Mouse (Mus musculus) liver, adult 2 months (tissue): ENCODE data around the gene Acacb. TPM values are rescaled to one million over a fixed set of nuclear protein-coding genes. Genes with fewer than 3 reads are reported as not detected.

Experiments
- DNase-seq: peaks from one replicate; pipeline ENCODE4 v3.0.0-alpha.2; 2011; ENCODE audit warnings: low read depth, low spot score; ENCODE audit errors: extremely low read depth
- H3K27ac ChIP-seq: fragments of 200-500 bp; replicated peaks from 2 replicates; pipeline ENCODE4 v1.5.1; 2012; ENCODE audit warnings: low read depth, mild to moderate bottlenecking, control low read depth, inconsistent platforms, low read length; ENCODE audit not compliant: insufficient read depth
- H3K27me3 ChIP-seq: fragments of 200-500 bp; 2 replicates; pipeline ENCODE4 v1.6.1; 2012; ENCODE audit warnings: mild to moderate bottlenecking, moderate library complexity, low read length, inconsistent platforms; ENCODE audit not compliant: control insufficient read depth, insufficient read depth
- H3K36me3 ChIP-seq: fragments of 200-500 bp; 2 replicates; pipeline ENCODE4 v1.6.1; 2012; ENCODE audit warnings: low read length, inconsistent platforms; ENCODE audit not compliant: control insufficient read depth, insufficient read depth
- H3K4me1 ChIP-seq: fragments of 200-500 bp; 2 replicates; pipeline ENCODE4 v1.6.1; 2011; ENCODE audit warnings: low read length; ENCODE audit not compliant: control insufficient read depth, insufficient read depth
- H3K4me3 ChIP-seq: fragments of 200-500 bp; 2 replicates; pipeline ENCODE4 v1.5.1; 2011; ENCODE audit warnings: low read depth, mild to moderate bottlenecking, control low read depth, low read length, moderate library complexity; ENCODE audit not compliant: insufficient read depth
- H3K79me2 ChIP-seq: fragments of 200-500 bp; 2 replicates; pipeline ENCODE4 v1.6.1; 2012; ENCODE audit warnings: inconsistent platforms, mild to moderate bottlenecking, low read length, moderate library complexity; ENCODE audit not compliant: control insufficient read depth, insufficient read depth
- H3K9ac ChIP-seq: fragments of 200-500 bp; 2 replicates; pipeline ENCODE4 v1.6.1; 2012; ENCODE audit warnings: low read depth, mild to moderate bottlenecking, control low read depth, inconsistent platforms, low read length
- CTCF ChIP-seq: fragments of 200-500 bp; IDR thresholded peaks from 2 replicates; pipeline ENCODE4 v1.5.1; 2011; ENCODE audit warnings: low read depth, low read length, control low read depth
- POLR2A ChIP-seq: fragments of 200-500 bp; IDR thresholded peaks from 2 replicates; pipeline ENCODE4 v1.6.1; 2011; ENCODE audit warnings: low read length, control low read depth; ENCODE audit not compliant: insufficient read depth; ENCODE audit errors: extremely low read depth
- WGBS: fragments of 180-500 bp; shearing (Covaris S2); methylation state at CpG from one replicate; pipeline ENCODE4 v1.1.7; 2018; 5-methylcytosine and 5-hydroxymethylcytosine counted together
- polyA plus RNA-seq: library from polyadenylated mRNA; depleted of rRNA; stranded (reverse); fragments of >200 nt; gene quantifications from 2 replicates; pipeline ENCODE4 v1.2.3, GENCODE M21; 2012
- total RNA-seq: library from RNA; depleted of rRNA; stranded (reverse); fragments of >200 nt; gene quantifications from 2 replicates; pipeline ENCODE4 v1.2.3, GENCODE M21; 2014

Gene Acacb
- total and polyA plus RNA-seq, 2 experiments = 39.4 to 45.8 TPM

DNA sequence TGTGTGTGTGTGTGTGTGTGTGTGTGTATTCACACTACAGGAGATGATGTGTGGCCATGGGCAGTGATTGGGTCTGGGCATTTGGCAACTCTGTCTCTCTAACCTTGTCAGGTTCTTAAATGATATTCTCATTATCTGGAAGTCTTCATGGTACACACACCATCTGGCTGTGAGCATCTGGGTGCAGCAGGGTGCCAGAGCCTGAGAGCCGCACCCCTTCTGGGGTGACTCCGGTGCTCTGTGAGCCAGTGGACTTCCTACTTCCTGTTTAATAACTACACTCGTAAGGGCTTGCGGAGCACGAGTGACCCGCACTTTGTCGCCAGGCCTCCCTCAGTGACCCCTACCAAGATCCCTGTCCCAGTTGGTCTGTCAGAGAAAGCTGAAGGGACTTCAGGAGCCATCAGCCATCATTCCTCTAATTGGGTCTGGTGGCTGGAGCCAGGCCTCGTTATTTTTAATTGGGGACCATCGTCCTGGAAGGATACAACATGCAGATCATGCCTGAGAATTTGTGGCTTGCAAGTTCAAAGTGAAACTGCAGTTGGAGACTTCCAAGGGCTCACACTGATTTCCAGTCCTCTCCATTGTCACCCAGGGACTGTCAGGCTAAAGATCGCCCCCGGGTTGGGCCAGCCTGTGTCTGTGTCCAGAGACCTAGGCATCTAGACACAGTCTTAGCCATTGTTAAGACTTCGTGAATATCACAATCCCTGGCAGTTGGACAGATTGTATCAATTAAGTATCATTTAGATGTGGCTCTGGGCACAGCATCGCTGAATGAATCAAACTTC is 138.5 kb downstream of the Acacb start:
- Histone ChIP-seq H3K27me3 (no peaks in the 10 kb centered on the region), H3K36me3 (no peaks in the 10 kb centered on the region), H3K4me3 (no peak overlapping the region), H3K27ac (no peak overlapping the region), H3K9ac (no peak overlapping the region), H3K79me2 (no peaks in the 10 kb centered on the region), H3K4me1 (no peaks in the 10 kb centered on the region)
- WGBS = 78% methylated on average over 13 of the region's 13 CpGs
- TF ChIP-seq POLR2A (no peak), CTCF (no peak)
- peak; percentile 26 for DNase-seq

DNA sequence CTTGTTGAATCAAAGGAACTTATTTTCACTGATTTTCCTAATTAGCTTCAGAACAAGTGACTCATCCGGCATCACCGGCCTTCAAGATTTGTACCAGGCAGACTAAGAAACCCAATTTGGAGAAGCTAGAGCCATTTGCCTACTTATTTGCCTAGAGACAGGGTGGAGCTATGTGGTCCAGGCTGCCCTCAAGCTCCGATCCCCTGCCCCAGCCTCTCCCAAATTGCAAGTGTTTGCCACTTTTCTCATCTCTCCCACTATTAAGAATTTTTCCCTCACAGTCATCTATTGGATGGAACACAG is 139.0 kb downstream of the Acacb start:
- no peak for DNase-seq
- TF ChIP-seq POLR2A (no peak), CTCF (no peak)
- no peak overlapping the region for H3K4me3 ChIP-seq
- H3K4me1 ChIP-seq = no peaks in the 10 kb centered on the region
- WGBS = 89% methylated on average over 3 of the region's 3 CpGs
- H3K79me2 ChIP-seq = no peaks in the 10 kb centered on the region
- no peak overlapping the region for H3K9ac ChIP-seq
- no peaks in the 10 kb centered on the region for H3K27me3 ChIP-seq
- H3K27ac ChIP-seq = no peak overlapping the region
- H3K36me3 ChIP-seq = no peaks in the 10 kb centered on the region

DNA sequence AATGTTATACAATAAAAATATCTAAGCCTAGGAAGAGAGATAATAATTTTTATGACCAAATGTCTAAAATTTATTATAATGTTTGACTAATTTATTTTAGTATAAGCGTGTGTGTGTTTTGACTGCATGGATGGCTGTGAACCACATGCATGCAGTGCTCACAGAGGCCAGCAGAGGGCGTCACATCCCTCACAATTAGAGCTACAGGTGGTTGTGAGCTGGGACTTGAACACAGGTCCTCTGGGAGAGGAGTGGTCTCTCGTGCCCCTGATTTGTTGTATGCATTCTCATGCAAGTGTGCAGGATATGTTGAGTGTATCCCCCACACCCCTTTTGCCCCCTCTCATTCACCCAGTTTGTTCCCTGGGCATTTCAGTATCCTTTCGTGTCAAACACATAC is 139.8 kb downstream of the Acacb start:
- no peak for DNase-seq
- no peaks in the 10 kb centered on the region for H3K4me1 ChIP-seq
- no peaks in the 10 kb centered on the region for H3K36me3 ChIP-seq
- no peak overlapping the region for H3K4me3 ChIP-seq
- H3K9ac ChIP-seq = no peak overlapping the region
- no peaks in the 10 kb centered on the region for H3K27me3 ChIP-seq
- peak; percentile 59 for TF ChIP-seq CTCF
- no peak for TF ChIP-seq POLR2A
- H3K27ac ChIP-seq = no peak overlapping the region
- H3K79me2 ChIP-seq = no peaks in the 10 kb centered on the region
- WGBS = 79% methylated on average over 4 of the region's 4 CpGs

DNA sequence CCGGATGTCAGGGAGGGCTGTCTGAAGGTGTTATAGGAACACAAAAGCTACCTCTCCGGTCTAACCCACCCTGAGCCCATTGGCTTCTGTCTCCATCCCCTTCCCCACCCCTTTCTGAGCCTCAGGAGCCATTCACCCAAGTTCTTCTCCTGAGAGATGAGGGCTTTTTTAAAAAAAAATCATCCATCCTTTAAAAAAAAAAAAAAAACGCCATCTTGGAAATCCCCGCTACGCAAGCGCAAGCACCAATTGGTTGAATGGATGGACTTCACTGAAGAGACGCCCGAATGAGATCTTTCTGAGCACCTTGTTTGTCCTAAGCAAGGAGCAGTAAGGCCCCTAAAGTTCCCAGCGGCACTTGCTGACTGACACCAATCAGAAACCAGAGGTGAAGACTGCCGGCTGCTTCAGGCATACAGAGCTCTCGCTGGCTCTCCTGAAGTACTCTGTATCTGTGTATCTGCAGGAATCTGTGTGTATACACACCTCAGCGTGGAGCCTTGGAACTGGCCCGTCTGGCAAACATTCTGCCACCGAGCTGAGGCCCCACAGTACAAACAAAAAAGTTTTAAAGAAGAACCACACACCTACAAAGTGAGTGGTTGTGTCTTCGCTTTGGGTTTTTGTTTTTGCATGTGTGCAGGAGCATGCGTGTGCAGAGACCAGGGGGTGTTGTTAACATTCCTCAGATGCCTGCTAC is 140.7 kb downstream of the Acacb start:
- H3K36me3 ChIP-seq = no peaks in the 10 kb centered on the region
- no peak overlapping the region for H3K9ac ChIP-seq
- no peaks in the 10 kb centered on the region for H3K4me1 ChIP-seq
- 63% methylated on average over 16 of the region's 16 CpGs for WGBS
- TF ChIP-seq CTCF (no peak), POLR2A (no peak)
- DNase-seq = no peak
- H3K79me2 ChIP-seq = no peaks in the 10 kb centered on the region
- no peak overlapping the region for H3K27ac ChIP-seq
- H3K4me3 ChIP-seq = no peak overlapping the region
- H3K27me3 ChIP-seq = no peaks in the 10 kb centered on the region

DNA sequence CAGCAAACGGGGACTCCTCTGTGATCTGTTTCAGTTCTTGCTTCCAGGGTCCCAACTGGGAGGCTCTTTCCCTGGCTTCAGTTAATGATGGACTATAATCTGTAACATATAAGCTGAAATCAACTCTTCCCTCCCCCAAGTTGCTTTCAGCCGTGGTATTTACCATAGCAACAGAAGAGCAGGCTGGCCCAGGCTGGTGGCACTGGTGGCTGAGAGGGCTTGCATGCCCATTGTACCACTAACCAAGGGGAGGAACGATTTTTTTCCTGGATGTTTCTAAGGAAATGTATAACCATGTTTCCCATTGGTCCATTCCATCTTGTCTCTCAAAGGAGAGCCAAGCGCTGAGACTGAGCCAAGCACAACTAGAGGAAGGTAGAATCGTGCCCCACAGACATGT is 142.1 kb downstream of the Acacb start:
- no peak overlapping the region for H3K4me3 ChIP-seq
- H3K27me3 ChIP-seq = no peaks in the 10 kb centered on the region
- H3K79me2 ChIP-seq = no peaks in the 10 kb centered on the region

DNA sequence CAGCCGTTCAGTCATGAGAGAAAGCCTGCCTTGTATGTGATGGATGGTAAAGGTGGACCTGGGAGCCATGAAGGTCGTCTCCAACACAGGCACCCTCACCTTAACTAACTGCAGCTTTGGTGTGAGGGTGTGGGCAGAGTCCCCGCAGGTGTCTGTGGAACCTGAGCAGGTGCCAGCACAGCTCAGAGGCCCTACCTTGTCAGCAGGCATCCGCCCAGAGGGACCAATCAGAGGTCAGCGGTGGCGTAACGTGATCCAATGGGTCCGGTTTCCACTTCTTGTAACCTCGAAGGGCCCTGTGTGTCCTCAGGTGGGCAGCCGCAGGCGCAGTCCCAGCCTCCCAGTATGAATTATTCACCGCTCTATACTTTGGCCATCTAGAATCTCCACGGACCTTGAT is 142.5 kb downstream of the Acacb start, which contains the start of gene Myo1h:
Gene Myo1h, plus strand, starts transcription at position 293 of the 400 bp plus-strand sequence.
- H3K9ac ChIP-seq = no peak within 1 kb of the TSS

More for the DNA sequence above, 142.1 kb downstream of the Acacb start:
- Histone ChIP-seq H3K4me1 (no peaks in the 10 kb centered on the region), H3K36me3 (no peaks in the 10 kb centered on the region), H3K9ac (no peak overlapping the region), H3K27ac (no peak overlapping the region)
- 81% methylated on average over 5 of the region's 5 CpGs for WGBS
- DNase-seq = no peak
- no peak for TF ChIP-seq POLR2A
- TF ChIP-seq CTCF = no peak

More for the DNA sequence above, 142.5 kb downstream of the Acacb start, which contains the start of gene Myo1h:
- H3K4me1 ChIP-seq = no peaks in the 10 kb centered on the region
- H3K4me3 ChIP-seq = no peak within 1 kb of the TSS
- H3K27ac ChIP-seq = no peak within 1 kb of the TSS
- no peak for TF ChIP-seq POLR2A
- TF ChIP-seq CTCF = no peak
- H3K36me3 ChIP-seq = no peaks in the 10 kb centered on the region
- no peaks in the 10 kb centered on the region for H3K27me3 ChIP-seq
- no peaks in the 10 kb centered on the region for H3K79me2 ChIP-seq
- no peak for DNase-seq
- 39% methylated on average over 13 of the region's 13 CpGs for WGBS
